Mouse (Mus musculus) layer of hippocampus, adult 9-10 months (tissue): Measurements from ENCODE around the gene Fam53b.

Experiments
- DNase-seq: peaks from one replicate; pipeline ENCODE4 v3.0.0; 2022; ENCODE audit warnings: low spot score

The Fam53b gene

DNA sequence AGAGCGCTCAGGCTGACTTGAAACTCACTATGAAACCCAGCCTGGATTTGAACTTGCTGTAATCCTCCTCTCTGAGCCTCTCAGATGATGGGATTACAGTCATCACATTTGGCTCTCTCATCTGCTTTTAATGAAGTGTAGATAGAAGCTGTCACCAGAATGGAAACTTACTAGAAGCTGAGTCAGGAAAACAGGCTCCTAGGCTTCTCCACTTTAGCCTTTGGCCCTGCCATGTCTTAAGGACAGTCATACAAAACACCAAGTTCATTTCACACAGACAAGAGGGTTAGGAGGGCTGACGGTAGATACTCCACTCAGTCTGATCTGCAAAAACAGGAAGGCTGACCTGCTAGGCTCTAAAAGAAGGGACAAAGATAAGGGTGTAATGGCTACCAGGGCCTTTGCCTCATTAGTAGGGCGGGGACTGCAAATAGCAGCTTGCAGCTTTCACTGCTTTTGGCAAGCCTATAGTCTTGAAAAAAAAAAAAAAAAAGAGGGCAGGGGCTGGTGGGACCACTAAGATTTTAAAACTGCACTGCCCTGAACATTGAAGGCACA is 48.0 kb downstream of the Fam53b start:
- DNase-seq, result no peak

GRCm38 (mm10) chr7:132764896-132765491 is 48.7 kb downstream of the Fam53b start:
- no peak for DNase-seq

- DNase-seq, result no peak
These were observed 49.4 kb downstream of the Fam53b start for GRCm38 (mm10) chr7:132764314-132764713.

DNA sequence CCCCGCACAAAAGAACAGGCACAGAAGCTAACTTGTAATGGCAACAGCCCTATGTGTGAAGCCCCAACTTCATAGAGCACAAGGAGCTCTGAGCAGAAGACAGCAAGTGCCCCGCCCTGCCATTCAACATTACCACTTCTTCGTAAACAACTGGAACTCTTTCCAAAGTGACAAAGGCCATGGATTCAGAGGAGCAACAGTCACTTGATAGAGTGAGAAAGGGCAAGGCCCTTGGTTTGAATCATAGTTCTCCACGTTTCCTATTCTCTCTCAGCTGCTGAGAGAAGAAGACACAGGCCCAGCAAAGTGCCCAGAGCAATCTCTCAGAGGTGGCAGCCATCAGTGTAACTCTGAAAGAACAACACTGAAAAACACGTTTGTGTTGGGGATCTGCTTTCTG is 49.8 kb downstream of the Fam53b start:
- no peak for DNase-seq

GRCm38 (mm10) chr7:132763351-132763750 is 50.3 kb downstream of the Fam53b start:
- DNase-seq, result no peak

DNA sequence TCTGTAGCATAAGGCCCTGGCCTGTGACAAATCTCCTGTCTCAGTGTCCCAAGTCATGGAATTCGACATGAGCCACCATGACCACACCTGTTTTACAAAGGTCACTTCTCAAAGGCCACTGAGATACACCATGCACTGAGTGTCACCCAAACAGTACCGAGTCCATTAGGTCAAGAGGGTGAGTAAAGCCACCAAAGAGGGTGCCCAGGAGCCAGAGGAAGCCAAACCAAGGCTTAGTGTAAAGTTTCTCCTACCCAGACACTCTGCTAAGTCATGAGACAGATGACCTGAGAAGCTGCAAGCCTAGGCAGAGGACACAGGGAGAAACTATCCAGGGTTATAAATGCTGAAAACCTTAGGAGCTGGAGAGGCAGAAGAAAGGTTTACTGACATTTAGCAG is 52.3 kb downstream of the Fam53b start:
- no peak for DNase-seq

DNA sequence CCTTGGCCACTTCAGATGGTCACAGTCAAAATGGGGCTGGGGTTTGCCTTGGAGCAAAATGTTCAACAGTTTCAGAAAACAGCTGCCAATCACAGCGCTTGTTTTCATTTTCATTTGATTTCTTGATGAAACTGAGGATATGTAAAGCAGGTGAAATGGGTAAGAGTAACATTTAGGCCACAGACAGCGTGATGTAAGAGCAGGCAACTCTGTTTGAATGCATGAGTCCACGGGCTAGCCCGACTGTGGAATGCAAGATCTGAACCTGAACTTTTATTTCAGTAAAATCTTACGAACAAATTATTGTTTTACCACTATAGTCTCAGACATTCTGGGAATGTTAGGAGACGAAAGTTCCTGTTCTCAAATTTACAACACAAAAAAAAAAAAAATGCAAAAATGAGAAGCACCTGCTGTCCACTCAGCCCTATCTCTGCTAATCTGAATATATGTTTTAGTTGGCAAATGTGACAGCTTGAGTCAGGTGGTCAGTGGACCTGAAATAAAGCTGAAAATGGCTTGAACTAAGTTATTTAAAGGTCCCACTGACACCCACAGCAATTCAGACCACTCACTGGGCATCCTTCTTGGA is 53.0 kb downstream of the Fam53b start:
- DNase-seq, result no peak

DNA sequence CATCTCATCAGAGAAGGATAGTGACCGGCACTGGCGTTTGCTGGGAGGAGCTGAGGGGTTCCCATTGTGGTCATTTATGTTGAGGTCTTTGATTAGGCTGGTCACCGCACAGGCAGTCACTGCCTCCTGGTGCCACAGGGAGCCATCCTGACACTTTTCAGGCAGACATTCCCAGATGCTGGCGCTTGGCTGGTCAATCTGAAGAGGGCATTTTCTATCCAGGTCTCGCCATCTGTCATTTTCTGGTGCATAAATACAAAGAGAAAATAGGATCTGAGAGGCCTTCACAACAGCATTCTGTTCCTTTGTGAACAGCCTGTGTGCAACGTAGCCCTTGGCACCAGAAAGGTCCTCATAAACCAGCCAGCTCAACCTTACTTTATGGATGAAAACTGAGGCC is 53.8 kb downstream of the Fam53b start:
- no peak for DNase-seq

DNA sequence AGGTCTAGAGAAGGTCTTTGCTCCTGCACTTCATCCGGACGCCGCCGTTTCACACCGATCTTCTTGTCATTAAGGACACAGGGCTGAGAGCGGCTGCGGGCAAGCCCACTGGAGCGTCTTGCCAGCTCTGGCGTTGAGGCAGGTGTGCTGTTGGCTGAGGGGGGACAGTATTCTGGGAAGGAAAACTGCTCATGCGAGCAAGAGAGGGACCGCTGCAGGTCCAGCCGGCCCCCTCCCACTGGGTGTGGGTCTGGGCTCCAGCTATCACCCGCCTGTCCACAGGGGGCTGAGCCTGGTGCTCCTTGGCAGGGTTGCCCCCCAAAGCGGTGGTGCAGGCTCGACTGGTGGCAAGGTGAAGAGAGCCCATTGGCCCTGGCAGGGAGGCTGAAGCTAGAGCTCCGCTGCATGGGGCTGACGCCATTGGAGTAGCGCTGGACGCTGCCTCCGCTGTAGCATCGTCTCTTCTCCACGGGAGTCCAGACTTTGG is 54.2 kb downstream of the Fam53b start:
- no peak for DNase-seq

DNA sequence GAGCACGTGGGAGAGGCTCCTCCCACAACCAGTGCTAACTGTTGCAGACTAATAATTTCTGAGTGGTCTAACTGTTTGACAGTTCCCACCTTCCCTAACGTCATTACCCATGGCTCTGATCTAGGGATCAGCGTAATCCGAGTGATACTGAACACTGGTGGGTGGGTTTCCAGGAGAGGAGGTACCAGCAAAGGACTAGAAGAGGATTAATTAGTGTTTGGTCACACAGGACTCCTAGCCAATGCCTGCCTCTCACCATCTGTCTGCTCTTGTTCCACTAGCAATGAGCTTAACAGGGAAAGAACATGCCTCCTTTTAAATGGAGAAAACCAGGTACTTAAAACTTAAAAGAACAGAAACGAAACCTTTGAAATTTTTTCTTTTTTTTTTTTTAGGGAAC is 54.8 kb downstream of the Fam53b start:
- DNase-seq, result no peak

GRCm38 (mm10) chr7:132756325-132756724 is 57.4 kb downstream of the Fam53b start:
- no peak for DNase-seq

GRCm38 (mm10) chr7:132754389-132754750 is 59.3 kb downstream of the Fam53b start:
- no peak for DNase-seq

GRCm38 (mm10) chr7:132753518-132754388 is 59.9 kb downstream of the Fam53b start:
- no peak for DNase-seq

GRCm38 (mm10) chr7:132751716-132752115 is 62.0 kb downstream of the Fam53b start:
- no peak for DNase-seq

- DNase-seq, result no peak
These were observed 64.2 kb downstream of the Fam53b start for GRCm38 (mm10) chr7:132749504-132749903.

GRCm38 (mm10) chr7:132748076-132748769 is 65.5 kb downstream of the Fam53b start:
- no peak for DNase-seq

GRCm38 (mm10) chr7:132747096-132747495 is 66.6 kb downstream of the Fam53b start:
- no peak for DNase-seq

- DNase-seq, result no peak
These were observed 70.8 kb downstream of the Fam53b start for GRCm38 (mm10) chr7:132742912-132743311.

- DNase-seq, result no peak
These were observed 73.9 kb downstream of the Fam53b start for GRCm38 (mm10) chr7:132739829-132740228.

DNA sequence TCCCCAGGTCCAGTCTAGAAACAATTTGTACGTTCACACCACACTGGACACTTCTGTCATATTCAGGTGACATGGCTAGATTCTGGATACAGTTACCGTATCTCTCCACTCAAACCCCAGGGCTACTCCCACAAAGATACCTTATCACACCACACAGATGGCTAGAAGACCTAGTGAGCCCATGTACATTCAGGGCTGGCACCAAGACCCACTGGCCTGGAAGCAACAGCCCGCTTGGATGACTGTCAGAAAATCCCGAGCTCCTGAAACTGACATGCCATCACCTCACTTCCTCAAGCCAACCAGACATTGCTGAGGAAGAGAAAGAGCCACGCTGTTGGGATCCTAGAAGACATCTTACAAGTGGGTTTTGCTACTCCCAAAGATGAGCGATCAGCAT is 74.8 kb downstream of the Fam53b start:
- DNase-seq, result no peak

- no peak for DNase-seq
These were observed 77.4 kb downstream of the Fam53b start for GRCm38 (mm10) chr7:132736099-132736862.
